Mouse (Mus musculus) brain, embryonic 14.5 days (tissue): Measurements from ENCODE around the gene Gm10803.

Source experiments
- CTCF ChIP-seq: fragments of 200-500 bp; IDR thresholded peaks from 2 replicates; pipeline ENCODE4 v1.5.1; 2012; ENCODE audit warnings: inconsistent platforms, mild to moderate bottlenecking, moderate library complexity, borderline replicate concordance; ENCODE audit not compliant: insufficient read depth, insufficient read length; ENCODE audit errors: extremely low read depth
- POLR2A ChIP-seq: fragments of 200-500 bp; IDR thresholded peaks from 2 replicates; pipeline ENCODE4 v1.6.1; 2012; ENCODE audit warnings: mild to moderate bottlenecking, inconsistent platforms, borderline replicate concordance; ENCODE audit not compliant: poor library complexity, insufficient read depth, insufficient read length, severe bottlenecking; ENCODE audit errors: extremely low read depth

DNA sequence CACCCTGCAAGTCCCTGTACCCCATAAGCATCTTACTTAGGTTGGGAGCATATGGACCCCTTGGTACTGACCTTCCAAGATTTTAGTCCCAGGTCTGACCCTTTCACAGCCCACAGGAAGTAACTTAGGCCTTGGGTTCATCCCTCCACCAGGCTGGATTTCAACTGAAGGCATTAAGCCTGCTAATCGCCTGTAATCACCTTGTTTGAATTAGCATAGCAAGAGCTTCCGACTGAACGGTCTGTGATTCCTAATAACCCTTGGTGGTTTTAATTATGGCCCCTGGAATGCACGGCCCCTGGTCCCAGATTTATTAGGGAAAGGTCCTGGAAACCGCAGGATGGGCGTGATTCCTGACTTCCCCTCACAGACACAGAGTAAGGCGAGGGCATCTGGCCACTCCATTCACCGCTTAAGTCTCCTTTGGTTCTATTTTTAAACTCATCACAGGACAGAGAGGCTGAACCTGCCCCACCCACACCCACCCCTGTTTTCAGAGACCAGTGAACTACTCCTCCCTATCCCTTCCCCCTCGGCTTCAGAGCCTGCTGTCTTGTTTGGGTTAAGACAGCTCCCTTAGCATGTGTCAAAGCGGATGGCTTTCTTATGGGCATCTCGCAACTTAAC lies 31.9 kb downstream of the Gm10803 start:
- no peak for TF ChIP-seq POLR2A
- no peak for TF ChIP-seq CTCF
